Mouse (Mus musculus): Measurements from ENCODE around the gene Ctu2. TPM values are rescaled to one million over a fixed set of nuclear protein-coding genes. Genes with fewer than 3 reads are reported as not detected.

The Ctu2 gene
- polyA plus RNA-seq, 1 experiment: 28.6 TPM

- whole genome bisulfite sequencing: under 1% methylated on average over 47 of the region's 47 CpGs
- TF ChIP-seq POLR2A (IDR thresholded peaks at IDR 0.05; ENCODE audit: borderline replicate concordance, extremely low read depth, low read depth, low read length) (peak; percentile 96; the same call in 1 of the 2 replicates), CTCF (IDR thresholded peaks at IDR 0.05; ENCODE audit: insufficient read depth, low read length) (peak; percentile 44)
These were observed 32.5 kb upstream of the Ctu2 start, which contains the start of gene Mvd for GRCm38 (mm10) chr8:122443262-122444006. Gene Mvd (minus strand): TSS chr8:122443422.

DNA sequence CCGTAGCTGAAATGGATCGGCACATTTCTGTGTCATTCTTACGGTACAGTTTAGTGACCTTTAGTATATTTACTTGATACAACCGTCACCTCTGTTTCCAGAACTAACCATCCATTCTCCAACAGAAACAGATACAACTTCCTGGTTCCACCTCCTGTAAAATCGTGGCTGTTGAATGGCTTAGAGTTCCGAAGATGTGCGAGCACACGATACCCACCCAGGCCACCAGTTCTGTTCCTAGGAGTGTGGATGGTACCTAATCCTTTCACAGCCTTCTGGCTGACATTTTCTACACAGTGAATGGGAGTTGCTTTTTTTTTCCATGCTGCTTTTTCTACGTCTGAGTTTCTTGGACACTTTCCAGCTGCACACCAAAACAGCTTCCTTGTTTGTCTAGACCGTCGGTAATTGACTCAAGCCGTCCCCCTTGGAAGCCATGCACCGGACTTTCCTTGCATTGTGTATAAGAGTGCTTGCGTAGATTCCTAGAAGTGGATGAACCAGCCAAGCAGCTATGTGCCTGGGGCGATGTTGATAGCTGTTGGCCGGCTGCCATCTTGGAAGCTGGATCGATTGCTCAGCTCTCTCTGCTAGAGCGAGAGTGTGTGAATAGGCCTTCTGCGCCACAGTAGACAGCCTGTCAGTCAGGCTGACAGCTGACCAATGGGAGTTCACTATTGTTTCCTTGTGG is 31.7 kb upstream of the Ctu2 start:
- TF ChIP-seq POLR2A (IDR thresholded peaks at IDR 0.05; ENCODE audit: borderline replicate concordance, extremely low read depth, low read depth, low read length) (peak; percentile 40; the same call in 1 of the 2 replicates), CTCF (IDR thresholded peaks at IDR 0.05; ENCODE audit: insufficient read depth, low read length) (no peak)
- H3K4me1 ChIP-seq (ENCODE audit: control insufficient read depth, insufficient read depth, low read length): peaks cover 7% of the 10 kb centered on the region; the same call in 1 of the 2 replicates
- DNase-seq: peak; percentile 88
- peak overlapping the region; percentile 60 for H3K4me3 ChIP-seq (replicated peaks; ENCODE audit: extremely low read depth, low read depth, low read length)
- under 1% methylated on average over 19 of the region's 19 CpGs for WGBS

More at GRCm38 (mm10) chr8:122443262-122444006, 32.5 kb upstream of the Ctu2 start, which contains the start of gene Mvd:
- DNase-seq: peak; percentile 95
- Histone ChIP-seq H3K4me1 (ENCODE audit: control insufficient read depth, insufficient read depth, low read length) (peaks cover 7% of the 10 kb centered on the region; the same call in 1 of the 2 replicates), H3K4me3 (replicated peaks; ENCODE audit: extremely low read depth, low read depth, low read length) (peak within 1 kb of the TSS; percentile 92)

GRCm38 (mm10) chr8:122445203-122445602 is 30.7 kb upstream of the Ctu2 start:
- H3K4me1 ChIP-seq (ENCODE audit: control insufficient read depth, insufficient read depth, low read length): peaks cover 7% of the 10 kb centered on the region; the same call in 1 of the 2 replicates
- 50% methylated on average over 3 of the region's 3 CpGs for WGBS
- DNase-seq: no peak
- no peak for TF ChIP-seq POLR2A (IDR thresholded peaks at IDR 0.05; ENCODE audit: borderline replicate concordance, extremely low read depth, low read depth, low read length)
- TF ChIP-seq CTCF (IDR thresholded peaks at IDR 0.05; ENCODE audit: insufficient read depth, low read length): peak; percentile 34; the same call in 1 of the 2 replicates
- H3K4me3 ChIP-seq (replicated peaks; ENCODE audit: extremely low read depth, low read depth, low read length): no peak overlapping the region

- H3K4me3 ChIP-seq (replicated peaks; ENCODE audit: extremely low read depth, low read depth, low read length): no peak overlapping the region
- 70% methylated on average over 7 of the region's 7 CpGs for WGBS
- no peaks in the 10 kb centered on the region for H3K4me1 ChIP-seq (ENCODE audit: control insufficient read depth, insufficient read depth, low read length)
- TF ChIP-seq POLR2A (IDR thresholded peaks at IDR 0.05; ENCODE audit: borderline replicate concordance, extremely low read depth, low read depth, low read length) (no peak), CTCF (IDR thresholded peaks at IDR 0.05; ENCODE audit: insufficient read depth, low read length) (no peak)
- no peak for DNase-seq
These were observed 24.7 kb upstream of the Ctu2 start for GRCm38 (mm10) chr8:122451161-122451703.

GRCm38 (mm10) chr8:122452154-122452553 is 23.8 kb upstream of the Ctu2 start:
- DNase-seq: no peak
- H3K4me1 ChIP-seq (ENCODE audit: control insufficient read depth, insufficient read depth, low read length): no peaks in the 10 kb centered on the region
- H3K4me3 ChIP-seq (replicated peaks; ENCODE audit: extremely low read depth, low read depth, low read length): no peak overlapping the region
- TF ChIP-seq CTCF (IDR thresholded peaks at IDR 0.05; ENCODE audit: insufficient read depth, low read length) (no peak), POLR2A (IDR thresholded peaks at IDR 0.05; ENCODE audit: borderline replicate concordance, extremely low read depth, low read depth, low read length) (no peak)
- 90% methylated on average over 10 of the region's 10 CpGs for WGBS

DNA sequence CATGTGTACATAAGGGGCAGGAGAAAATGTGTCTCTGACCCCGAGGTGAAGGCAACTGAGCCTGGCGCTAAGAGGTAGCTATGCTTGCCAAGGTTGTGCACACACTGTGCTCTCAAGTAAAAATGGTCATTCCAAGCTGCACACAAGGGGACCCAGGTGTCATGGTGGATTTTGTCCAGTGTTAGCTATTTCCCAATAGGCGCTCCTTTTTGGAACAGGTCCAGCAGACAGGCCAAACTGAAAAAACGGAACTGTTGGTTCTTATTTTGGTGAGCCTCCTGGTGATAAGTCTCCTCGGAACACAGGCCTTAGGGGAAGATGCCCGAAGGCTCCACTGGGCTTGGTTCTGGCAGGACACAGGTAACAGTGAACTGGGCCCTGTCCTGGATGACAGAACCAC is 21.5 kb upstream of the Ctu2 start:
- 61% methylated on average over 6 of the region's 6 CpGs for WGBS

GRCm38 (mm10) chr8:122457171-122457570 is 18.8 kb upstream of the Ctu2 start:
- WGBS: 71% methylated on average over 11 of the region's 11 CpGs
- Histone ChIP-seq H3K4me3 (replicated peaks; ENCODE audit: extremely low read depth, low read depth, low read length) (no peak overlapping the region), H3K4me1 (ENCODE audit: control insufficient read depth, insufficient read depth, low read length) (no peaks in the 10 kb centered on the region)
- DNase-seq: no peak
- TF ChIP-seq CTCF (IDR thresholded peaks at IDR 0.05; ENCODE audit: insufficient read depth, low read length): no peak
- TF ChIP-seq POLR2A (IDR thresholded peaks at IDR 0.05; ENCODE audit: borderline replicate concordance, extremely low read depth, low read depth, low read length): no peak

More for the DNA sequence above, 21.5 kb upstream of the Ctu2 start:
- TF ChIP-seq CTCF (IDR thresholded peaks at IDR 0.05; ENCODE audit: insufficient read depth, low read length): no peak
- no peak for TF ChIP-seq POLR2A (IDR thresholded peaks at IDR 0.05; ENCODE audit: borderline replicate concordance, extremely low read depth, low read depth, low read length)
- DNase-seq: no peak
- Histone ChIP-seq H3K4me1 (ENCODE audit: control insufficient read depth, insufficient read depth, low read length) (no peaks in the 10 kb centered on the region), H3K4me3 (replicated peaks; ENCODE audit: extremely low read depth, low read depth, low read length) (no peak overlapping the region)

GRCm38 (mm10) chr8:122459218-122459900 is 16.6 kb upstream of the Ctu2 start:
- Histone ChIP-seq H3K4me3 (replicated peaks; ENCODE audit: extremely low read depth, low read depth, low read length) (no peak overlapping the region), H3K4me1 (ENCODE audit: control insufficient read depth, insufficient read depth, low read length) (peaks cover 5% of the 10 kb centered on the region)
- 52% methylated on average over 6 of the region's 6 CpGs for WGBS
- TF ChIP-seq CTCF (IDR thresholded peaks at IDR 0.05; ENCODE audit: insufficient read depth, low read length): 0 out of 2 replicates have a peak, but pooled peaks have one; percentile 11
- no peak for TF ChIP-seq POLR2A (IDR thresholded peaks at IDR 0.05; ENCODE audit: borderline replicate concordance, extremely low read depth, low read depth, low read length)
- DNase-seq: no peak

- Histone ChIP-seq H3K4me1 (ENCODE audit: control insufficient read depth, insufficient read depth, low read length) (peaks cover 6% of the 10 kb centered on the region), H3K4me3 (replicated peaks; ENCODE audit: extremely low read depth, low read depth, low read length) (no peak overlapping the region)
- no peak for TF ChIP-seq POLR2A (IDR thresholded peaks at IDR 0.05; ENCODE audit: borderline replicate concordance, extremely low read depth, low read depth, low read length)
- no peak for TF ChIP-seq CTCF (IDR thresholded peaks at IDR 0.05; ENCODE audit: insufficient read depth, low read length)
- WGBS: 20% methylated on average over 7 of the region's 7 CpGs
- DNase-seq: no peak
These were observed 16.0 kb upstream of the Ctu2 start for GRCm38 (mm10) chr8:122459990-122460389.
